Mouse (Mus musculus) retina, adult 2 months (tissue): ENCODE measurements around the gene Ucp2.

Experiments
- DNase-seq: peaks from one replicate; pipeline ENCODE4 v3.0.0-alpha.2; 2012; ENCODE audit warnings: low read depth, low spot score

Ucp2 gene

DNA sequence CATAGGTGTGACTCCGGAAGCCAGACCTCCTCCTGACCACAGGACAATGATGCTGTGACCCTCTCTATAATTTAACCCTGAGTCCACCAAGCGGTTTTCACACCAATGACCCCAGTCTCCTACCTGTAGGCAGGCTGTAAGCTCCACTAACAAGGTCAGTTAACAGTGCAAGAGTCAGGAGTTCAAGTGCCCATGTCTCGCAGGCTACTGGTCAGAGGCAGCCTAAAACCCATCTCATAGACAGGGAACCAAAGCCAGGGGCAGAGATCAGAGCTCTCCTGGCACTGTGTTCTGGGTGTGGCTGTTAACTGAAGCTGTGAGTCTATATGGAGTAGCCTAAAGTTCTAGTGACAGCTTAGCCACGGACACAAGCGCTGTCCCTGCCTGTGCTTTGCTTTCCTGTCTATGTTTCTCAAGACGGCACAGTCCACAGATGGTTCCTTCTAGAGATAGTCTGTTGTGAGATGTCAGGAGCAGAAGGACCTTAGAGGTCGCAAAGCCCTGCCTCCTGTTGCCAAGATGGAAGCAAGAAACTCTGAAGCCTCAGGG is 9.3 kb downstream of the Ucp2 start:
- DNase-seq = no peak

DNA sequence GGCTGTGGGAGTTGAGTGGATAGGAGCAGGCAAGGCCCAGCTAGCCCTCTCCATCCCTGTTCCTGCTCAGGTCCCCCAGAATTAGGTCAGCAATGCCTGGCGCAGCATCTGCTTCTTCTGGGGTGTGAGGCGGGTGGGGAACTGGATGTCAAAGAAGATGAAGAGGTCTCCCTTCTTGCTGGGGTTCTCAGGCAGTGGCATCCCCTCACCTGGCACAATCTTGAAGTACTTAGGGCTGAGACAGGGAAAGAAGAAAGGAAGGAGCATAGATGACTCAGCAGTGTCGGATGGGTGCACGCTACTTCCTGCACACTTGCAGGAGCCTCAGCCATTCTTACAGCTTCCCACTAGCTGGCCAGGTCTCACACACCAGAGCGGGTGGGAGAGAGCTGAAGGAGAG is 9.9 kb downstream of the Ucp2 start:
- DNase-seq = no peak

DNA sequence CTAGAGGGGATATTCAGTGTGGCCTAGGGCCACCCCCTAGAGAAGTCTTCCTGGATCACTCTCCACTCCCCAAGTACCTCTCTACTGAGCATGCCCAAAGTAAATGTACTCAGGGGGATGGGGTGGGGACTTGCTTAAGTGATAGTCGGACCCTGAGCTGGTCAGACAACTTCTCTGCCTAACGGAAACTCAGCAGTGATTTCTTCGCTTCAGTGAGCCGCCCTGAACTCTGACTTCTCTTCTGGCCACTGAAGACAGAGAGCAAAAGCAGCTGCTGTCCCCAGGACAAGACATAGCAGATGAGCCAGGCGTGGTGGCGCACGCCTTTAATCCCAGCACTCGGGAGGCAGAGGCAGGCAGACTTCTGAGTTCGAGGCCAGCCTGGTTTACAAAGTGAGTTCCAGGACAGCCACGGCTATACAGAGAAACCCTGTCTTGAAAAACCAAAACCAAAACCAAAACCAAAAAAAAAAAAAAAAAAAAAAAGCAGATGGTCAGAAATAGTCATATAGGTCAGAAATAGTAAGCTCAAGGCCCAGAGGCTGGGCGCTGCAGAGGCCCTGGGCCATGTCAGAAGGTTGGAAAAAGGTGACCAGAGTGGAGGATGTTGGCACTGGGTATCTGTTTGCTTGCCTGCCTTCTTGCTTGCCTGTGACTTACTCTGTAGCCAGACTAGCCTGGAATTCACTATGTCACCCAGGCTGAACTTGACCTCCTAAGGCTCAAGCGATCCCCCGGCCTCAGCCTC is 11.8 kb downstream of the Ucp2 start:
- no peak for DNase-seq

DNA sequence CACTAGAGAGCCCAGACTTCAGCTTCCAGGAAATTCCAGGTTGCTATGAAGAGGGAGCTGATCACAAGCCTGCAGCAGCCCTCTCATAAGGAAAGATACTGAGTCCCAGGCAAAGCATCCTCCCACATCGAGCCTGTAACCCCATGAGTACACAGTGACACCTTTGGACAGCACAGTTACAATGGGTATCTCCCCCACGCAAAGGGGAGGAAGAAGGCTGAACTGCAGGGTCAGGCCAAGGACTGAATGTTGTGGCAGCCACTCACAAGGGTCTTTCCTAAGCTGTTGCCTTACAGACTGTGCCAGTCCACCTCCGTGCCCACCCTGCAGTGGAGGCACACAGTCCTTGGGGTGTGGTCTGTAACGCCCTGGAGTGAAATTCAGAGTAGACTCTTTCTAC is 13.4 kb downstream of the Ucp2 start:
- DNase-seq = no peak

DNA sequence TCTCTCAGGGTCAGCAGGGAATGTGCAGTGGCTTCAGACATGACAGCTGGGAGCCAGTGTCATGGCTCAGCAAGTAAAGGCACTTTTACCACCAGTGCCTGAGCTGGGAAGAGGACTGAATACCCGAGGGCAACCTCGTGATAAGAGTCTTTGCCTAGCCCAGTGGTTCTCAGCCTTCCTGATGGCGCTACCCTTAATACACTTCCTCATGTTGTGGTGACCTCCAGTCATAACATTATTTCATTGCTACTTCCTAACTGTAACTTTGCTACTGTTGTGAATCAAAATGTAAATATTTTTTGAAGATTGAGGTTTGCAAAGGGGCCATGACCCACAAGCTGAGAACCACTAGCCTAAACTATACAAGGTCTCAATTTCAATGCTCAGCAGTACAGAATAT is 15.5 kb downstream of the Ucp2 start:
- DNase-seq = no peak

DNA sequence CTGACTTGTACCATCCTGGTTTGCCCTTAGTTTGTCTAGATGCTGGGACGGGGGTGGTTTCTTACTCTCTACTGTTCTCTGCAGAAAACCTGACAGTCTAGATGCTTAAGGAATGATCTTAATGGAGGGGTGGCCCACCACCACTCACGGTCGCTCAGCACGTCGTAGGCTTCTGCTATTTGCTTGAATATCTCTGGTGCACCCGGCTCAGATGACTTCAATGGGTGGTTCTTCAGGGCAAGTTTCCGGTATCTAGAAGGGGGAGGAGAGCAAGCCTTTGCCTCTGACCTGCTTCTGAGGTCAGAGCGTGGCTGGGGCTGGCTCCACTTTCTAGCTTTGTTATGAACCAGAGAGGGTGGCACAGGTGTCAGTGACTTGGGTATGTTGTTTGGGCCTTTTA is 18.5 kb downstream of the Ucp2 start:
- DNase-seq = no peak

DNA sequence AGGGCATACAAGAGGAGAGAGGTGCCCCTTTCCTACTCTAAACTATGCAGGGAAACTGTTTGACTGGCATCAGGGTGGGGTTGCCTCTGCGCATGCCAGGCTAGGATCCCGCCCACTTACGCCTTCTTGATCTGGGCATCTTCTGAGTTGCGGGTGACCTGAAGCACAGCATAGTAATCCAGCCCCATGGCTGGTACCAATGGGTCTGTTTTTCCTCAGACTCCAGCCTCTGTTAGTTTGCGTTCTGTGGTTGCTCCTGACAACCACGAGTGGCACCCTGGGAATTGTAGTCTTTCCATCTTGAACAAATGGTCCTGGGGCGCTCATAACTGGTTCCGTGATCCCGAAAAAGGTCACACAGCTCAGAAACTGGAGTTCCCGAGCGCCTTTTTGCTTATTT is 21.4 kb downstream of the Ucp2 start, which contains the start of gene Dnajb13:
Dnajb13 (minus strand) TSS at position 388 of the 400 bp plus-strand sequence.
- no peak for DNase-seq

DNA sequence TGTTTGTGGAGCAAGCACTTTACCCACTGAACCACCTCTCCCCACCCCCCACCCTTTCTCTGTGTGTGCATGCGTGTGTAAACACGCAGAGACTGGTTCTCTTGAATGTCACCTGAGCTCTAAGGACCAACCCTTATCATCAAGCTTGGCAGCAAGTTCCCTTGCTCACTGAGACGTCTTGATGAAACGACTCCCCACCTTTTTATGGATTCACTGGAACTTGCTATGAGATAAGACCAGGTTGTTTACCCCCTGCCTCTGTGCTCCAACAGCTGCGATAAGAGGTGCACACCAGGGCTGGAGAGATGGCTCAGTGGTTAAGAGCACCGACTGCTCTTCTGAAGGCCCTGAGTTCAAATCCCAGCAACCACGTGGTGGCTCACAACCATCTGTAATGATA is 27.1 kb downstream of the Ucp2 start:
- no peak for DNase-seq

DNA sequence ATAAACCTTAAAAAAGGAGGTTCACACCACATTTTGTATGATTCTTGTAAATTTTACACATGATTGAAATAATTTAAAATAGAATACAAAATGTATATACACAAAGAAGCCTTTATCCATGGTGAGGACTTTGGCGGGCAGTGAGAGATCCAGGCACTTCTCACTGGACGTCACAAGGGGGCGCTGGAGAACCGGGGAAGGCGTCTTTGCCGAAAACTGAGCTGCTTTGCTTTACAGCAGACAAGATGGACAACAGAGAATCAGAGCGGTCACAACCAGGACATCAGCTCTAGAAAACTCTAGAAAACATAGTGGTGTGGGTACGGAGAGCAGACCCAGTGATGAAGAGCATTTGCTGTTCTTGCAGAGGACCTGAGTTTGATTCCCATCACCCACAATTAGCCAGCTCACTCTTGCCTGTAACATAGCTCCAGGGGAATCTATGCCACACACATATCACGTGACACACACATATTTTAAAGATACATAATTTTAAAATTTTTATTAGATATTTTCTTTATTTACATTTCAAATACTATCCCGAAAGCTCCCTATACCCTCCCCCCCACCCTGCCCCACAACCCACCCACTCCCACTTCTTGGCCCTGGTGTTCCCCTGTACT is 27.6 kb downstream of the Ucp2 start:
- peak; percentile 59 for DNase-seq

DNA sequence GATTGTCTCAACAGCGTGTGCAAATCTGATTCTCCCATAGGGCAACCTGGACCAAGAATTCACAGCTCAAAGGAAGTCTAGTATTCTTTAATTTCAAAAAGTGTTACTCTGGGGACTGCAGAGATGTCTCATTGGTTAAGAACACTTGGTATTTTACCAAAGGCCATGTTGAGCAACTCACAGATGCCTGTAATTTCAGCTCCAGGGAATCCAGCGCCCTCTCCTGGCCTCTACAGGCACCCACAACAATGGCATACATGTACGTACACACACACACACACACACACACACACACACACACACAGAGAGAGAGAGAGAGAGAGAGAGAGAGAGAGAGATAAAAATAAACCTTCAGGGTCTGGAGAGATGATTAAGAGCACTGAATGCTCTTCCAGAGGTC is 29.1 kb downstream of the Ucp2 start:
- no peak for DNase-seq

DNA sequence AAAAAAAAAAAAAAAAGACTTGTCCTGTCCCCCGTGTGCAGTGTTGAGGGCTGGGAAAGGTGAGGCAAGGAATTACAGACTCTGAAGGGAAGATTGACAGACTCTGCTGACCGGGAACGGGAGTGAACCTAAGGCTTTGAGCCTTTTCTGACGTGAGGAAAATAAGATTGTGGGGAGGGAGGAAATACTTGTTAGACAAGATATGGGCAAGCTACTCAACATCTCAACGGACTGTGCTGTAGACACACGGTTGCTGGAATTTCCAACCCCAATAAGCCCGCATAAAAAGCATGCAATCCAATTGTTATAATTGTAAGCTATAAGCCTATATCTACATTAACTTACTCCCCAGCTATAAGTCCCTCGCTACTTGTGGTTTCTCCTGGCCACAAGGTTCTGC is 31.5 kb downstream of the Ucp2 start:
- no peak for DNase-seq

DNA sequence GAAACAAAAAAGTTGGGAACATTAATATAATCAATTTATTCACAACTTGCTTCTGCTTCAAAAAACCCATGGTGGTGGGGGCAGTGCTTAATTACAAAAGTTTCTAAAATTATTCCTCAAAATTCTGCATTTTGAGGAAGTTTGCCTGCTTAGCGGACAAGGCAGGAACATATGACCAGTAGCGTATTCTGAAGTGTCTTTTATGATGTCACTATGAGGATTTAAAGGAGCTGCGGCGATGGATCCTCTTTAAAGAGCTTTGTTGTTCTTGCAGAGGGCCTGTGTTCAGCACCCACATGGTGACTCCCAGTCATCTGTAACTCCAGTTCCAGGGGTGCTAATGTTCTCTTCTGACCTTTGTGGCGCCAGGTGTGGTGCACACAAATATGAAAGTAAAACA is 37.6 kb downstream of the Ucp2 start:
- no peak for DNase-seq

DNA sequence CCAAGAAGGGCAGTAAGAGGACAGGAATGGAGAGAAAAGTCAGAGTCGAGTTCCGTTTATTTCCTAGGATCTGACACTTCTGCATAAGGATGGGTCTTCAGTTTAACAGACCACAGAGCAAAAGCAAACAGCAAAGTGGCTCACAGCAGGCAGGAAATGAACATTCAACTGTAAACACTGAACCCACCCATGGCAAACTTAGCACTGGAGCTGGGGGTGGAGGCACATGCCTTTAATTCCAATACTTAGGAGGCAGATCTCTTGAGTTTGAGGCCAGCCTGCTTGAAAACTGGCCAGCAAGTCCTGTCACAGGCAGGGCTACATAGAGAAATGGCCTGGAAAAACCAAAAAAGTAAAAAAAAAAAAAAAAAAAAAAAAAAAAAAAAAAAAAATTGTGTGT is 40.4 kb downstream of the Ucp2 start:
- no peak for DNase-seq

DNA sequence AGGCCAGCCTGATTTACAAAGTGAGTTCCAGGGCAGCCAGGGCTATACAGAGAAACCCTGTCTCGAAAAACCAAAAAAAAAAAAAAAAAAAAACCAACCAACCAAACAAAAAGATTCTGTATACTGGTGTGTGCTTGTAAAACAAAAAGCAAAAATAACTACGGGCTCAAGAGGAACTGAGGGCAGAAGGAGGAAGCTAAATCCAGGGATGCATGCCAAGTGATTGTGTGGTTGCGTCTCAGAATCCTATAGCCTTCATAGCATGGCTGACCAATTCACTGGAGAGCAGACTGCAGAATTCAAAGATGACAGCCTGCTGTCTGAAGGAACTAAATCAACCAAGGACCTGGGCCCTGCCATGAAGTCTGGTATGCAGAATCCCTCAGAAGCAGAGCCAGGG is 41.1 kb downstream of the Ucp2 start:
- DNase-seq = no peak

DNA sequence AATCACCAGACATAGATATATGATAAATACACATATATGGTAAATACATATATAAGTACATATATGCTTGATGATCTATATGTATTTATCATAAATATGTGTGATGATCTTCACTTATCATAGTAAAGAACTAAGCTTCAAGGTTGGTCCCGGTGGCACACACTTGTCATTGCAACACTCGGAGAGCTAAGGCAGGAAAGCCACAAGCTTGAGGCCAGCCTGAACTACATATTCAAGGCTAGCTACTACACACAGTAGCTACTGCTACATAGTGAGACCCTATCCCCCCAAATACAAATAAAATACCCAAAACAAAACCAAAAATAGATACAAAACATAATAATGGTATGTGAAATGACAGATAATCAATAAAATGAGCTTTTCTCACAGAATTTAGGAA is 42.7 kb downstream of the Ucp2 start:
- no peak for DNase-seq

DNA sequence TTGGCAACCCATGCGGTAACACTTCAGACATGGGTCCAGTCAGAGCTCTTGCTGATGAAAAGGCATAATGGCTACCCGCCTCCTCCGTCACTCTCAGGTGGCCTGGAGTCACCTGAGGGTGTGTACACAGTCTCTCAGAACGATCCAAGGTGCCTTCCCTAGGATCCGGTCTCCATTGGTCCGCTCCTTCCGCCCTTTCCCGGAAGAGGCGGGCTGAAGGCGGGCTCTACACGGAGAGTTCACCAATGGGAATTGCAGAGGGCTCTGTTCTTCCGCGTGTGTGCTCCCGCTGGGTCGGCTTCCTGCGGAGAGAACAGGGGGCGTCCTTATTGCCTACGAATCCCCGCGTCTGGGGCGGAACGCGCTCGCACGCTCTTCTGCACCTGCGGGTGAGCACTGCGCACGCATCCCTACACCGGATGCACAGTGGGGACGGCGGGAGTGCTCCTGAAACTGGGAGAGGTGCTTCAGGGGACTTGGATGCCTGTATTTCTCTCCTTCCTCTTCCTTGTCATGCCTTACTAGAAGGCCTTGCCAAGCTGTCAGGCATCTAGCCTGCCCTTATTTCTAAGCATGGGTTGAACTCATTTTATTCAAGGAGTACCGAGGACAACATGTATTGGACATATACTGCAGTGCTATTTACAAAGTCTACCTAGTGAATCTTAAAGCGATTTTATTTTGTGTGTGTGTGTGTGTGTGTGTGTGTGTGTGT is 43.8 kb downstream of the Ucp2 start, which contains the start of gene Coa4:
Coa4 (plus strand) TSS at position 268 of the 715 bp plus-strand sequence.
- DNase-seq = peak; percentile 89

DNA sequence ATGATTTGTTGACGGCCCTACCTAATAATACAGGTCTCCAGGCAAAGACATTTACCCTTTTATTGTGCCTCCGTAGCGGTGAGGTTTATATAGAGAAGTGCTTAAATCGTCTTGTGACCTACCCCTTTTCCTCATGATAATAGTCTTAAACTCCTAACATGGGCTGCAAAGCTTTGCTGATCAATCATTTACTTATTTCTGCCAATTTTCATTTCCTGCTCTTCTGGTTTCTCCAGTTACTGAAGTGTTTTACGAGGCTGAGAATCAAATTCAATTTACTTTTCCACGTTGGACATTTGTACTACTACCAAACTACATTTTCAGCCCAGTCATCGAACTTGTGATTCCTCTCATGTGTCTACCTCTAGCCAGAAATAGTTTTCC is 44.4 kb downstream of the Ucp2 start:
- DNase-seq = no peak

DNA sequence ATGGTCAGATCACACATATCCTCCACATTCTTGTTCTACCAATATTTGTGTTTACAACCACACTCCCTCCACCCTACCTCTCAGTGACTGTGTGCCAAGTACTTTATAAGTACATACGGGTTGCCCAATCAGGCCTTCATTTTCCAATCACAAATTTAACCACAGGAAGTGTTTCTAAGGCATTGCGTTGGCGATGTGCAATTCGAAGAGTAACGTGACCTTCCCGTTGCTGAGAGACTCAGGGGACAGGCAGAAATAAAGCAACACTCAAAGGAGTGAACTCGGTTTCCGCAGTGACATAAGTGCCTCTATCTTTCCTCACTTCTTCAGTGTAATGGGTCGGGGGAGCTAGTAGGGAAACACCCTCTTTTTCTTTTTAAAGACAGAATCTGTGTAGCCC is 46.4 kb downstream of the Ucp2 start:
- DNase-seq = no peak

DNA sequence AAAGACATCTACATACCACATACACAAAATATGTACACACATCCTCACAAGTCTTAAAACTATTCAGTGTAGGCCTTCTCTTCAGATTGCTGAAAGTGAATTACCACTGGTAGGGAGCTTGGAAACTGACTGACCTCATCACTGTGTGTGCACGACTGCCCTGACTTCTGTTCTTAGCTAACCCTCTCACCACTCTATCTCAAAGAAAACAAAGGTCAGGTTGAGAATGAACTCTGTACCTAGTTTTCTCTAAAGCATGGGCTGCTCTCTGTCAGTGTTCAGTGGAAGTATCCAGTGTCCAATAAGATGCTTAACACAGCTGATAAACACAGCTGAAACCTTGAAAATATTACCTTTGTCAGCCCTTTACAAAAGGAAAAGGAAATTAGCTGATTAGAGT is 51.3 kb downstream of the Ucp2 start:
- DNase-seq = no peak

DNA sequence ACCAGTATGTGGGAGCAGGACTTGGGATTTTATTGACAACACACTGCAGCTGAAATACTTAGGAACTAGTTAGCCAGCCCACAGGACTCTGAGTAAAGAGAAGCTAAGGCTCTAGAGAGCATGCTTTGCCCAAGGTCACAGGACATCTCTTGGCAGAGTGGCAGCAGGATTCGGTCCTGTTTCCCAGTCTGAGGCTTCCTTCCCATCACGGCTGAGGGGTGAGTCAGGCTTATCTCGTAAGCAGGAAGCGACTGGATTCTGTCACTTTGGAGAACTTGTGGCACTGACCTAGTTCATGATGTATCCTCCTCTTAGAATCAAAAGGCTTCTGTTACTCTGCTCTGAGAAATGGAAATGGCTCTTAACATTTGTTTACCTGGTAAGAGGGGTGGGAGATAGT is 54.5 kb downstream of the Ucp2 start:
- DNase-seq = no peak

DNA sequence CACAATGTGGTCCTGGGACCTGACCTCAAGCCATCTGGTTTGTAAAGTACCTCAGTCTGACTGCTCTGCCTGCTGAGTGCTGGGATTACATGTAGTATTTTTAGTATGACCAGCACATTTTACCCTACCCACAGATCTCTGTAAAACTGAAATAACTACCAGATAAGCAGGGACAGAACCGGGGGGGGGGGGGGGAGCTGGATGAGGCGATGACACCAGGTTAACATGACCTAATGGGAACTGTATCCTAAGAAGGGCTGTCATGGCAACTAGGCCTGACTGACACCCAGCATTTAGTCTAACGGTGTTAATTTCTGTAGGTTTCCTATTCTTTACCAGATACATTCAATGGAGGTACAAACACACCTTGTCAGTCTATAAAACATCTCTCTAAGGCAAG is 56.7 kb downstream of the Ucp2 start:
- no peak for DNase-seq

DNA sequence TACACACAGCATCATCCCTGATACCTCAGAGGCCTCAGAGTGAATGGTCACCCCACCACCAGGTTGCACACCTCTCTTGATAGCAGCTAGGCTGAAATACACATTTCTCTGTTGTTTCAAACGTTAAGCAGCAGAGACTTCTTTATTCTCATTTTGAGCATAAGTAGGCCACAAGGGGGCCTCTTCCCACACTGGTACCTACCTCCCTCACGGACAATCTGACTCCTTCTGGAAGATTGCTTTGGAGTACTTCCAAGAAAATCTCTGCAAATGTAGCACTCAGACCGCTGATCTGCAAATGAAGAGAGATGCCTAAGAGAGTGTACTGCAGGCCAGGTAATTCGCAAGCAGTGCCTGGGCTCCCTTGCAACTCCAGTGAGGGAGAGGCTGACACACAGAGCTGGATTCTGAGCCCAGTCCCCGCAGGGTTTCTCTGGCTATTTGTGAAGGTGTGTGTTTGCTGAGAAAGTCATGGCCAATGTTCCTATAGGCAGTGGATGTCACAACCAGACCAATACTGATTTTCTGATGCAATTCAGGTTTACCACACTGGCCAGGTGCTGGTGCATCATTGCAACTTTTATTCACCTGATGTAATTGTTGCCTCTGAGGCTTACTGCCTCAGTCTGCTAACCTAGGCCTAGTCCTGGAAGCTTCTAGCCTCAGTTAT is 57.3 kb downstream of the Ucp2 start:
- DNase-seq = no peak
